Mouse (Mus musculus) urinary bladder, postnatal 36 days (tissue): ENCODE measurements around the gene Sugp1.
A peak's percentile ranks its signal among the peaks of the same experiment; 100 is the strongest.
"Not testable (repeated sequence)": the region's sequence is repeated elsewhere in the genome, so short reads cannot be mapped to it uniquely, and the experiment has no call there.

Source experiments
- DNase-seq, 2 experiments: peaks; one replicate each; pipeline ENCODE4 v3.0.0; 2022; ENCODE audit warnings: low spot score in 2 of 2, mixed read lengths in 1 of 2

Sugp1 gene

GRCm38 (mm10) chr8:70042583-70043455, at the start of gene Sugp1, which contains the start of gene Mau2:
Sugp1 (plus strand) TSS chr8:70042813.
Mau2 (minus strand) TSS chr8:70042734.
- peak; percentile 95 to 97 for DNase-seq

GRCm38 (mm10) chr8:69995422-69995775, 47.2 kb upstream of the Sugp1 start:
- DNase-seq, result no peak

- peak; percentile 100 for DNase-seq
These were observed 46.6 kb upstream of the Sugp1 start, which contains the start of gene Gatad2a for GRCm38 (mm10) chr8:69995776-69996588. Gatad2a (minus strand) TSS chr8:69996384.

DNA sequence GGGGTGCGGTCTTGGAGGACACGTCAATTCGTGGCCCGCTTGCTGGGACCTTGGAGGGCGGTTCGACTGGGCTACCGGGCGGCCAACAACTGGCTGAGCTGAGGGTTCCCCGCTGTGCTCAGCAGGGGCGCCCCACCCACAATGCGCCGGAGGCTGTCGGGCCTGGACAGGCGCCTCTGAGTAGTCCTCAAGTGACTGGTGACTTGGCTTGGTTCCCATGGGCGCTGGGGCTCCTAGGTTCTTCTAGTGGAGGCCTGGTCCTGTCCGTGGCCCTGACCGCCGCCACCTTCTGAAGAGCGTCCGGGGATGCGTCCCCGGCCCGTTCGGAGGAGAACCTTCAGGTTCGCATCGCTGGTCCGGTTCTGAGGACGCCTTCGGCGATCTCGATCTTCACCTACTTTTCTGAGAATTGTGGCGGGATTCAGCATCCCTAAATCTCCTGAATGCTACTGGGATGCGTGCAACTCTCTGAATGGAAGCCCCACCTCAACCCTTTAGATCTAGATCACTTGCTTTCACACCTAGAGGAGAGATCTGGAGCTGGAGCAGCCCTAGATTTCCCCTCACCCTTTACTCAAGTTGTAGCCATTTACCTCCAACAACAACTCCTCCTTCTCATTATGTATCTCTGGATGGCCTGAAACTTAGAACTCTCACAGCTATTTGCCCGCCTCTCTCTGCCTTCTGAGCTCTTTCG, 45.9 kb upstream of the Sugp1 start:
- no peak for DNase-seq

DNA sequence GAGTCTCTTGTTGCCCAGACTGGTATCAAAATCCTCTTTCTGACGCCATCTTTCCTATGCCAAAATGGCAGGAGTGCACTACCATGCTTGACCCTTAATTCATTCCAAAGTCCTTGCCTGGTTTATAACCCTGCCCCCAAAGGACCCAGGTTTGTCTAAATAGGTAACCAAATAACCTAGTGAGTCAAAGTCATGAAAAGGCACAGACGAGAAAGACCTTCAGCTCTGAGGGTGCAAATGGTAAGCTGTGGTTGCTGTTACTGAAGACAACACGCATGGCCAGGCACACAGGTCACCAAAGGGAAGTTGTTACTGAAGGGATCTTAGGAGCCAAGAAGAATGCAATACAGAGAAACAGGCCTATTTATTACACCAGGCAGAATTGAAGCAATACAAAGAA, 43.9 kb upstream of the Sugp1 start:
- DNase-seq, result no peak

DNA sequence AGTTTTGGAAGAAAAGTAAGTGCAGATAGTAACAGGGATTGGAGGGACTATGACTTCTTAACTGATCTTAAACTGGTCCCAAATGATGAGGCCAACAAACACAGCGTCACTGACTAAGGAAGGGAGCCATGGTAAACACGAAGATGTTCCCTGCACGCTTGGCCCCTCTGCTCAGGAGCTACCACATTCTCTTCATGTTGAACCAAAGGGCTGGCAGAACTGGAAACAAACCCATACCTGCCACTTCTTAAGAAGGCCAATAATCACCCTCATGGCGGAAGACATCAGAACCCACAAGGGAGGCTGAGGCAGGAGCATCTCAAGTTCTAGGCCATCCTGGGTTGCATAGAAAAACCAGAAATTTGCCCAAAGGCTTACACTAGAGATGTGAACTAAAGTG, 43.4 kb upstream of the Sugp1 start:
- no peak for DNase-seq

DNA sequence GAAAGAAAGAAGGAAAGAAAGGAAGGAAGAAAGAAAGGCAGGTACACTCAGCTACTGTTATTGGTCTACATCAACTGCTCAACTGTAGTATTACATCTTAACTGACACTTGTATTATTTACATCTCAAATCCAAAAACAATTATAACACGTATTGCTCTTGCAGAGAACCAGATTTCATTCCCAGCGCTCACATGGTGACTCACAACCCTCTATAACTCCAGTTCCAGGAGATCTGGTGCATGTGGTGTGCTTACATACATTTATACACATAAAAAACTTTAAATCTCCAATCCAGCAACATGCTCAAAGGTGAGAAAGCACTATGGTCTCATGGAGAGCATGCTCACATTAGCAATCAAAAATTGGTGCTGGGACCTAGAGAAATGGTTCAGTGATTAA, 42.4 kb upstream of the Sugp1 start:
- no peak for DNase-seq

DNA sequence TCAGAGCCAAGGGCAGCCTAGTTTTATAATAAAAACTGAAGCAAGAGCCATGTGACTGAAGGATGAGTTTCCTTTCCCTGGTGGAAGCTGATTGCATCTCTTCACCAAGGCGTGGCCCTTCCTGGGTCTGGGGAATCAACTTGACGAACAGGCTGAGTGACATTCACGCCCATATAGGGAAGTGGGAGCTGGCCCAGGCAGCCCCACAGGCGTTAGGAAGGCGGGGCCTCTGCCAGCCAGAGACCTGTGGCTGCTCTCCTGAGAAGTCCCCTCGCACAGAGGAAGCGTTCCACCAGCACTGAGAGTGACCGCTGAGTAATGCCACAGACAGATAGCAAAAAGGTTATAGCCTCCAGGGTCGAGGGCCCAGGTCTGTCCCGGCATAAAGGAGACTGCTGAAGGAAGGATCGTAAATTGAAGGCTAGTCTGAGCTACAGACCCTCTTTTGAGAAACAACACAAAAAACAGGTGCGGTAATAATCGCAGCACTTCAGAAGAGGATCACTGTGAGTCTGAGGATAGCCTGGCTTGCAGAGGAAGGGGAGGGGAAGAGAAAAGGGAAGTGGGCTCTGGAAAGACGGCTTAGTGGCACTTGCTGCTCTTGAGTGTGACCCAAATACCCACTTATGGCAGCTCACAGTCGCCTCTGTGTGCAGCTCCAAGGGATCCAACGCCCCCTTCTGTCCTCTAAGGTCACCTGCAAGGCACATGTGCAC, 41.3 kb upstream of the Sugp1 start:
- DNase-seq, result peak; percentile 75 to 82

DNA sequence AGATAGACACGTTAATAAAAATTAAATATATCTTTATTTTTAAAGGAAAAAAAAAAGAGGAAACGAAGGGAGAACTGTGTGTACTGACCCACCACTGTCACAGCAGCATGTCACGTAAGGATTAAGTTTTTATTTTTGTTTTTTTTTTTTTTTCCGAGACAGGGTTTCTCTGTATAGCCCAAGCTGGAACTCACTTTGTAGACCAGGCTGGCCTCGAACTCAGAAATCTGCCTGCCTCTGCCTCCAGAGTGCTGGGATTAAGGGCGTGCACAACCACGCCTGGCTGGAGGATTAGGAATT, 40.8 kb upstream of the Sugp1 start:
- DNase-seq, result not testable (repeated sequence)

- no peak for DNase-seq
These were observed 39.4 kb upstream of the Sugp1 start for GRCm38 (mm10) chr8:70003204-70003657.

- no peak for DNase-seq
These were observed 38.3 kb upstream of the Sugp1 start for GRCm38 (mm10) chr8:70004345-70004744.

- no peak for DNase-seq
These were observed 37.4 kb upstream of the Sugp1 start for GRCm38 (mm10) chr8:70005178-70005577.

DNA sequence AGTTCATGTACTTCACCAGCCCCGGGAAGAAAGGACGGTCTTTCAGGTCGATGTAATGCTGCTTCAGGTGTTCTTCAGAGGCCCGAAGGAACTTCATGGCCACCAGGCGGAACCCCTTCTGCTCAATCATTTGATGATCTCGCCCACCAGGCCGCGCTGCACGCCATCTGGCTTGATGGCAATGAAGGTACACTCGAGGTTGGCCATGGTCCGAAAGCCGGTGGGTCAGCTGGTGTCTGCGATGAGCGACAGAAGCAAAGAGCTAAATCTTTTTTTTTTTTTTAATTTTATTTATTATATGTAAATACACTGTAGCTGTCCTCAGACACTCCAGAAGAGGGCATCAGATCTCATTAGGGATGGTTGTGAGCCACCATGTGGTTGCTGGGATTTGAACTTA, 31.8 kb upstream of the Sugp1 start:
- not testable (repeated sequence) for DNase-seq

GRCm38 (mm10) chr8:70012350-70012749, 30.3 kb upstream of the Sugp1 start:
- DNase-seq, result no peak

- DNase-seq, result no peak
These were observed 29.9 kb upstream of the Sugp1 start for GRCm38 (mm10) chr8:70012763-70013162.

GRCm38 (mm10) chr8:70015017-70015416, 27.6 kb upstream of the Sugp1 start:
- DNase-seq, result no peak

DNA sequence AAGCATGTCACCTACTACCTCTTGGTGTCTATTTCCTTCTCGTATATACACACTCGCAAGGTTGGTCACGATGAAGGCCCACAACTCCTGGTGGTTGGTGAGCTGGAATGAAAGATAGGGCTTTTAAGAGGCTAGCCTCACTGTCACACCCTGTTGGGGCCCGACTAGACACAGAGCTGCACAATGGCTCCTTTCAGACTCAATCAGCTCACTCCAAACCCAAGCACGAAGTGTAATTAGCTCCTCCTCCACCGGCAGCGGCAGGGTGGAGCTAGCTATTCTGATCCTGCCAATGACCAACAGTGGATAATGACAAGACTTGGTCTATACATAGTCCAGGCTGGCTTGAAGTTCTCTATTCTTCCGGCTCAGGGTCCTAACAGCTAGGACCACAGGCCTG, 19.0 kb upstream of the Sugp1 start:
- DNase-seq, result no peak

- no peak for DNase-seq
These were observed 16.5 kb upstream of the Sugp1 start for GRCm38 (mm10) chr8:70026151-70026550.

GRCm38 (mm10) chr8:70030255-70030654, 12.4 kb upstream of the Sugp1 start:
- no peak for DNase-seq

DNA sequence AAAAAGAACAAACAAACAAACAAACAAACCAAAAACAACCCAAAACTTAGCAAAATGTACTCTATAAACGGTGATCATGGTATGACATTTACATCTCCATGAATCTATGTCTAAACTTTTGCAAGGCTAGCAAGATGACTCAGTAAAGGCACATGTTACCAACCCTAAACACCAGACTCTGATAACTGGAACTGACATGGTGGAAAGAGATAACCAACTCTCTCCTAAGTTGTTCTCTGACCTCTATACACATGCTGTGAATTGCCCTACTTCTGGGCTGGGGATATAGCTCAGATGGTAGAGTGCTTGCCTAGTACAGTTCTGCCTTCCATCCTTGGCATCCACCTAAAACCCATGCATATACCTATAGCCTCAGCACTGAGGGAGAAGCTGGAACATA, 4.6 kb upstream of the Sugp1 start:
- no peak for DNase-seq

DNA sequence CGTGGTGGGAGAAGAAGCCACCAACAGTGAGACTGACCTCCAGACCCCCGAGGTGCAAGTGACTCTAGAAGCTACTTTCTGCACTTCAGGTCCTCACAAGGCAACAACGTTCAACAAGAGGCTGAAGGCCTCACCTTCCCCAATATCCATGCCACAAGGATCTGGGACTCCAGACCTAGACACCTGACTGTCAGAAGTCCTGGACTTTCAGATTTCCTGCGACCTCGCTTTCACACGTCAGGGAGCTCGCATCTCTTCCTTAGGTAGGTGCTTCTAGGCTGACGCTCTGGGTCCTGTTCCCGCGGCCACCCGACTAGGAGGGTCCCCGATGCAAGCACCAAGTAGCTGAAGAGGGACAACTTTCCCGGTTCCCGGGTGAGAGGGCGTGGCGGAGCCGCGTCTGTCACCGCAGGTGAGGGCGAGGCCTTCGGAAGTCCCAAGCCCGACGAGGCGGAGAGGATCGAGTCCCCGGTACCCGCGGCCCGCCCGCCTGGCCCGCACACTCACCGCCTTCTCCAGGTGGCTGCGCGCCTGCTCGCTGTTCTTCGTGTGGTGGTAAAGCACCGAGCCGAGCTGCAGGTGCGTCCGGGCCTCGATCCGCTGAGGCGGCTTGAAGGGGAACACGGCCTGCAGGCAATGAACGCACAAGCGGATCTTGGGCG, 597 bp upstream of the Sugp1 start:
- DNase-seq, result peak; percentile 28 to 39
